Mouse (Mus musculus) heart, adult 2 months (tissue): Measurements from ENCODE around the gene Dnajc5g.

Experiments used
- CTCF ChIP-seq: fragments of 200-600 bp; IDR thresholded peaks from 2 replicates; pipeline ENCODE4 v1.8.1; 2022; ENCODE audit warnings: antibody characterized with exemption, mild to moderate bottlenecking, moderate library complexity
- EP300 ChIP-seq: fragments of 200-500 bp; IDR thresholded peaks from 2 replicates; pipeline ENCODE4 v1.6.1; 2011; ENCODE audit warnings: low read depth, low read length, control low read depth; ENCODE audit not compliant: insufficient read depth
- POLR2A ChIP-seq: fragments of 200-500 bp; IDR thresholded peaks from 2 replicates; pipeline ENCODE4 v1.6.1; 2011; ENCODE audit warnings: mild to moderate bottlenecking, low read depth, low read length, control low read depth; ENCODE audit not compliant: insufficient read depth

DNA sequence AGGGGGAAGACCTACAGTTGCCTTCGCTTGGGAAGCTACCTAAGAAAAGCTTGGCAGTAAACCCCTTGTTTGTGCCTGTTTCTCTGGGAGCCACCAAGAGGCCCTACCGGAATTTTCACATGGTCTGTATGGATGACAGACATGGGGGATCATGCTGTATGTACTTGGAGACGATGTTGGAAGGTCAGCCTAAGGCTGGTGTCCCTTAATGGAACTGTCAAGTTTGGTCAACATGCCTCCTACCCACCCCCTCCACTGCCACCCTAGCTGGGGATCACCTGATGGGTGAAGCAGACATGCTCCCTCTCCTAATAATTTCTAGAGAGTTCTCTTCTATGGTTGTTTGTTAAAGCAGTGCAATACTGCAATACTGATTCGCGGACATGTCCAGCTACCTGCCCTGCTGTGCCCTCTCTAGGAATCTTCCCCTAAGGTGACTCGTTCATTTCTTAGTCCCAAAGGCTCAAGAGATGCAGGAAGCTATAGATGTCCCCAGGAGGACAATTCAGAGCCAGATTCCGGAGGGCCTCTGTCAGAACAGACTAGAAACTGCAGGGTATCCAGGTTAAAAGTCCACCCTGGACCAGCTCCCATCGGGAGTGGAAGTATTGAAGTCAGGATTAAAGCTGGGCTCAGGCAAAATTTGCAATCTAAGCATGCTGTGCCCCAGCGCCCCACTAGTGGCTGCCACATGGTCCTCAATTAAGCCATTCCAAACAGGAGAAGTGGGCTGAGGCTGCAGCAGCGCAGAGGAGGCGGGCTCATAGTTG lies 10.2 kb upstream of the Dnajc5g start:
- TF ChIP-seq POLR2A (no peak), CTCF (no peak), EP300 (no peak)
